Mouse (Mus musculus): Measurements from ENCODE around the gene Lrrc75a.

Gene Lrrc75a

DNA sequence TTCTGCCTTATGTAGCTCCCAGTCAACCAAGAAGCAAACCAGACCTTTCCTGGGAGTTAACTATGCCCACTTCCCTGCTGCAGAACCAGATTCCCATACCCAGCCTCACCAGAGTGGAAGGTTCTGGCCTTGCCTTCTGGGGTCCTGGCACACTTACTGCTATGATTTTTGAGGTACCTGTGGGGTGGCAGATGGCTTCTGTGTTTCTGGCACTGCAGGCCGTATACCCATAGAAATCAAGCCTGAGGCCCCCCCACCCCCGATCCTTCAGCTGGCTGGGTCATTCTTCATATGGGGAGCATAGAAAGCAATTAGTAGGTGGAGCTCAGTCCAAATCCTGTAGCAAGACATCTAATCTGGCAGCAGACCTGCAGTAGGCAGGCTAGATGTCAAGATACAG lies 57.3 kb downstream of the Lrrc75a start:
- no peak for DNase-seq (ENCODE audit: low spot score)

DNA sequence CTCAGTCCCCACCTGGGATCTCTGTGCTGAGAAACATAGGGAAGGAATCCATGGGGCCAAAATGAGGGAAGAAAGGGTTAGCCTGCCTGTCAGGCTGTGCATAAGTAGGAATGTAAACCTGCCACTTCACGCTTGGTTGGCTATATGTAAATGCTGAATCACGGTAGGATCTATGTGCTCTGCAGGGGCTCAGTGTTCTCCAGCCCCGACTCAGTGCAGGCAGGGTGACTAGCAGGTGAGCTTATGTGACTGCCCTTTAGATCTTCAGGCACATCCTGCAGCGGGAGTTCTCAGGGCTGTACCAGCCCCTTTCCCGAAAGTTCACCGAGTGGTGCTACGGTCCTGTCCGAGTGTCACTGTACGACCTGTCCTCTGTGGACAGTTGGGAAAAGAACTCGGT lies 58.9 kb downstream of the Lrrc75a start:
- no peak for DNase-seq (ENCODE audit: low spot score)

DNA sequence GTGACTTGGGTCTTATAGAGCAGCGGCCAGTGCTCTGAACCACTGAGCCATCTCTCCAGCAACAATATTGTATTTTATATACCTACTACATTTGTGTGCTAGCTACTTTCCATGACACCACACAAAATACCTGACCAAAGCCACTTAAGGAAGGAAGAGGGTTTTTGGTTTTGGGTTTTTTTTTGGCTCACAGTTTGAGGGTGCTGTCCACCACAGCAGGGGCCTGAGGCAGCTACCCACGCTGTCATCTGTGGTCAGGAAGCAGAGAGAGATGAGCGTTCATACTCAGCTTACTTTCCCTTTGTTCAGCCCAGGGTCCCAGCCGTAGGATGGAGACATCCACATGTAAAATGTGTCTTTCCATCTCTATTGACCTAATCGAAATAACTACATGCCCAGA lies 61.3 kb downstream of the Lrrc75a start:
- DNase-seq (ENCODE audit: low spot score), result no peak

DNA sequence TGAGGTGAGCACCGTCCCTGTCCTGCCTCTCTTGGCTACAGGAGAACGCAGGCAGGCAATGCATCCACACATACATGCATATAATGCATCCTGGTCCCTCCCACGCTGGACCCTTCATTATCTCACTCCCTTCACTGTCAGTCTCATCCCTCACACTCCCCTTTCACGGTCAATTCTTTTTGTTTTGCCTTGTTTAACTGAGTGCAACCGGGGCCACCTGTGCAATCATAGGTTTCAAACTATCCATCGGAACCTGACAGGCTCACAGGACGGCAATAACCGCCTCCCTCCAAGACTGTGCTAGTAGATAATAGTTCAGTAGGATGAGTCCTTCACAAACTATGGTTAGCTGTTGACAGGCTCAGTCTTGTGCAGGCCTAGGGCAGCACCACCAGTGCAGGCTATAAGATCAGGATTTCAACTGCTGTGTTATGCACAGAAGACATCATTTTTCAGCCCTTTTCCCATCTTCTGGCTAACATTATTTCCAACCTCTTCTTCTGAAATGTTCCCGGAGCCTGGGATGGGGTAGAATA lies 63.6 kb downstream of the Lrrc75a start:
- DNase-seq (ENCODE audit: low spot score), result no peak

DNA sequence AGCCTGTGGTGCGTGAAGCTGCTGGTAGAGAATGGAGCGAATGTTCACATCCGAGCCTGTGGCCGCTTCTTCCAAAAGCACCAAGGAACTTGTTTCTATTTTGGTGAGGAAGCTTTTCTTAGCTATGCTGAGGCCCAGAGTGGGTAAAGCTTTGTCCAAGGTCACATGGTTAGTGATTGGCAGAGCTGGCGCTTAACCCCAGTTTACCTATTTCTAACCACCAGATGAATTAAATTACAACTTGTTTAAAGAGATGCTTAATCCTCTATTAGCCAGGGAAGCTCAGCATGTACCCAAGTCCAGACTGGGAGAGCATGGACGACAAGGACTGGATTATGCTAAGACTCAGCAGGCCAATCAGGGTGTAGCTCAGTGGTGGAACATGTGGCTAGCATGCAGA lies 65.3 kb downstream of the Lrrc75a start:
- DNase-seq (ENCODE audit: low spot score), result no peak

DNA sequence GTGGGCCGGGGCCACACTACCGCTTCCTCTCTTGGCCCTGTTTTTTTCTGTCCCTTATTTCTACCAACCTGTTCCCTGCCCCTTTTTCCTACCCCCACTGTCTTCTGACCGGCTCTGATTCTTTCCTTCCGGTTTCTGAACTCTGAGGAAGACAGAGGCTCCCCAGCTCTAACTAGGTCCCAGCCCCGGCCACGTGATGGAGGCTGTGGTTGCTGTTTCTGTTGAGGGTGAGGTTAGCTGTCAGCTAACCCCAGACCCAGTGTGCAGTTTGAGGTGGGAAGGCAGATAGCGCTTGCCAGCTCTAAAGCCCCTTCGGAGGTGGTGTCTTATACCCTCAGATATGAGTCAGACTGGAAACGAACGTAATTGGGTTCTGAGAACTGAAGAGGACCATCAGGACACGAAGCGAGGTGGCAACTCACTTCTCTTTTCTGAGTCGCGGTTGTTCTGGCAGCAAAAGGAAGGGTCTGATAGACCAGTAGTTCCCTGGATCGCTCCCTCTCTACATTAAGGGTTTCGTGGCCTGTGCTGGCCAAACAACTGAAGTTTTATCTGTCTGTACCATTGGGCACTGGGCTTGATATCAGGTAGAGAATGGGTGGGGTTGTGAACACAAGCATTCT lies 71.7 kb downstream of the Lrrc75a start:
- DNase-seq (ENCODE audit: low spot score), result peak; percentile 25

DNA sequence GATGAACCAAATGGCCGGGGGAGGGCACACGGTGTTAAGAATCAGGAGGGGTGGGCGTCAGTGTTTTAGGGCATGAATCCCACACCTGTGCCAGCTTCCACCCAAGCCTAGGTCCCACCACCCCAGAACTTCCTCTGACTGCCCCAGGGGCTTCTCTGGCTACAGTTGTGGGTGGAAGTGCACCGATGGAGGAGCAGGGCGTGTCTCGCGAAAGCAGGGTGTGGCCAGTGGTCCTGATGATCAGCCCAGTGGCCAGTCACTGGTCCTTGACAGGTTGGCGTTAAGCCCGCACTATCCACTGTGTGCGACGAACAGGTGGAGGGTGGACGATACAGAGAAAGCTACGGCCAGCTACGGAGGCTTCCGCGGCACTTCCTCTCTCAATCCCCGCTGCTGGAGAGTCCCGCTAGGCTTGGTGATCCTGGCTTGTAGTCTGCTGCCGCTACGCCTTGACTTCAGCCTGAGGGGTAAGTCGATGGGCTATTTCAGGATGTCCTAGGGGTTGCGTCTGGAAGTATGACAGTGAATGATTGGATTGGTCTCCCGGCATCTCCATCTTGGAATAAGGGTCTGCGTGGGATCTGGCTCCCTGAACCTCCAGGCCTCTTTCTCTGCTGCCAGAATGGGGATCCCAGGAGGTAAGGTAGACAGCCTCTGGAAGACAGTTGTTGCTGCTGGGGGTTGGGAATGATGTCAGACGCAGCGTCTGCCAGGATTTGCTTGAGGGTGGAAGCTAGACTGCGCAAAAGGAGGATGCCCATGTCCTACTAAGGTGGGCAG lies 72.5 kb downstream of the Lrrc75a start:
- DNase-seq (ENCODE audit: low spot score), result no peak

DNA sequence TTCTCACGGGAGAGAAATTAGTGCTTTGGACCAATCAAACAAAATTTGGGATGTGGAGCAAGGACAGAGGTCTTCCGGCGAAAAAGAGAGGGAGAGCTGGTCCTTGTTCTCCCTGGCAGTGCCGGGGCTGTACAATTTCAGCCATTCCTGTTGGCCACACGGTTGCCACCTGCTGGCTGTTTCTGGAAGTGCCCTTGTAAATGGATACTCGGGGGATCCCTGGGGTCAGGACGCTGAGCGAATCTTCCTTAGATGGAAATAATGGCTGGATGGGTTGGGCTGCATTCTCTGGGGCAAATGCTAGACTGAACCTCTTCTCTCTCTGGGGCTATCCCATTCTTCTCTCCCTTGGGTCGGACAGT lies 73.0 kb downstream of the Lrrc75a start:
- DNase-seq (ENCODE audit: low spot score), result peak; percentile 82

DNA sequence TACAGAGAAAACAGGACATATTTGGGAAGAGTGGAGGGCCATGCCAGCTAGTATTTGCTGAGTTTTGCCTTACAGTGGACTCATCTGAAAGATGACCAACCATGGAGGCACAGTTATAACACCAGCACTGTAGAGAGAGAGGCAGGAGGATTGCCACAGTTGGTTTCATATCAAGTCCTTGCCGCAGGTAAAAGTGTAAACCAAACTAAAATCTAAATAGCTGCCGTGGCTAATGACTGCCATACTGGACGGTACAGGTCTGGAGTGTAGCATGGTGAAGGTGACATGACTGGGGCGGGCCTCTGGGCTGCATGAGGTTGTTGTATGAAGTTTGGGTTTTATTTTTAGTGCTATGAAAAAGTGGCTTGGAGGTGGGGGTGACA lies 73.6 kb downstream of the Lrrc75a start:
- no peak for DNase-seq (ENCODE audit: low spot score)

DNA sequence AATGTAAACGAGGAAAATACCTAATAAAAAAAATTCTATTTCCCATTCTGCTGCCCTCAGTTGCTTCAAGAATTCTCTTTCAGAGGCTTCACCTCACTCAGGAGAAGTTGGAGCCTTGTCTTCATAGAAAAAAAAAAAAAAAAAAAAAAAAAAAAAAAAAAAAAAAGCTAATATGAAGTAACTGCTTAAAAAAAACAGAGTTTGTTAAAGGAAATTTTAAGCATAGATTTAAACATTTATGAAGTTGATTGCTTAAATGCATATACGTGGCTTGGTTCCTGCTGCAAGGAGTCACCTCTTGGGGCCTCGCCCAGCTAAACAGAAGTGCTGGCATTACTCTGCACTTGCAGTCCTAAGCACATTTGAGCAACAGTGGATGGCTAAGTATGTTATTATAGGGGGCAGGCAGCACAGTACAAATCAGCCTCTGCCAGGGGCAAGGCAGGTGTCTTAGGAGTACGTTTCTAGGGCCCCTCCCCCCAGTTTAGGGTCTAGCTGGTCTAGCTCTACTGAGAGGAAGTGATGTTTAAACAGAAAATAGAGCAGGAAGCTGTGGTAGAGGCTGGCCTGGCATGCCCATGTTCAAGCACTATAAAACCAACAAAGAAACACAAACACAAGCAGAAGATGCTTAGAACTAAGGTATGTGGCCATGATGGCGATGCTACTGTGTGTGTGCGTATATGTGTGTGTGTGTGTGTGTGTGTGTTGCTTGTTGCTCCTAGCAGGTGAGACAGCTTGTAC lies 74.2 kb downstream of the Lrrc75a start, which contains the start of gene Trpv2:
TSS of gene Trpv2 (plus strand) at position 528 of the 744 bp plus-strand sequence.
- no peak for DNase-seq (ENCODE audit: low spot score)

DNA sequence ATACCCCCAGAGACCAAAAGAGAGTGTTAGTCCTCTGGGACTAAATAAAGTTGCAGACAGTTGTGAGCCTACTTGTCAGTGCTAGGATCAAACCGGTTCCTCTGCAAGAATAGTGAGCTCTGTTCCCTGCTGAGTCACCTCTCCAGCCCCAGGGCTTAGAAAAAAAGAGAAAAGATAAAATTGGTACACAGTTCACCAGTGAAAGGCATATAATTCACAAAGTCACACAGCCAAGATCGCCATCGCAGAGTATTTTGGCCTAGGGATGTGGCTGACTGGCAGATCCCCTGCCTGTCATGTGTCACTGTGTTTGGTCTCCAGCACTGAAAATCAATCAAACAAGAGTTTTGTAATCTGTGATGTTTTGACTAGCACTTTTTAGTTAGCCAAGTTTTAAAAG lies 80.0 kb downstream of the Lrrc75a start:
- DNase-seq (ENCODE audit: low spot score), result no peak

DNA sequence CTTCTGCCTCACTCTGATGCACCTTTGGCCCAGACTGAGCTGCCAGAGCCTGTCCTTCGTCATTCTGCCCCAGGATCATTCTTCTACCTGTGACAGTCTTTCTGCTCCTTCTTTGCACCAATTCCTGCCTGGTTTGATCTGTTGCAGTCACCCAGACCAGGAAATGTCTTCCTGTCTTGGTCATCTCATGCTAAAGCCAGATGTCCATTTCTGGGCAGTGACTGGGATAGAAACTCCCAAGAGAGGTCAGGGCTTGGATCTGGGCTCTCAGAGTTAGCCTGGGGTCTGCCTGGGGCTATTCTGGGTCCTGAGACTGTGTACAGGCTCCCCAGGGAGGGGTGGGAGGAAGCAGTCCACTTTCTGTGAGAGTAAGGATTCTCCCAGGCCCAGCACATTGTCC lies 82.1 kb downstream of the Lrrc75a start:
- DNase-seq (ENCODE audit: low spot score), result no peak

DNA sequence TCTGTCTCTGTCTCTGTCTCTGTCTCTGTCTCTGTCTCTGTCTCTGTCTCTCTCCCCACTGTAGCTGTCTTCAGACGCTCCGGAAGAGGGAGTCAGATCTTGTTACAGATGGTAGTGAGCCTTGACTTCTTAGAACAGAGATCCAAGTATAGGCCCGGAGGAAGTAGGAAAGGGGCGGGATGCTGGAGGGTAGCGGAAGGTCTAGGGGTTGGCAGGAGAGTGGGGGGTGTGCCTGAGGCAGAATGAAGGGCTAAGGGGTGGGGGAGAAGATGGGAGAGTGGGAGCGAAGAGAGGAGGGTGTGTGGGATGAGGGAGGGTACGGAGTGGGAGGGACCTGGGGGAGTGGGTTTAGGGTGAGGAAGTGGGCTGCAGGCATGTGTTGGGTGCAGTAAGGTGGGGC lies 82.6 kb downstream of the Lrrc75a start:
- DNase-seq (ENCODE audit: low spot score), result no peak

DNA sequence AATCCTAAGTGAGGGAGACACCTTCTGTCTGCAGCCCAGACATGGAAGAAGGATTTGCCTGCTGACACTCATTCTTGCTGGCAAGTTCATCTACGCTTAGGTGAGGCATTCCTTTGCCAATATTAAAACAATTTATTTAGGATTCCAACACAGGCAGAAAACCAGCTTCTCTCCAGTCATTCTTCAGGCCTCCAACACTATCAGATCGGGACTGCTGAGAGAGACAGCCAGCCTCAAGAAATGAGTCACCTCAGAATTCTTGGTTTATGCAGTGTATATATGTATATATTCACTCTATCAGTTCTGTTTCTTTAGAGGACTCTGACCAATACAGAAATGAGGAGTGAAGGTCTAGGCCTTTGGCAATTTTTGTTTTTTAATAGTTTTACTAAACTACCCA lies 84.7 kb downstream of the Lrrc75a start:
- no peak for DNase-seq (ENCODE audit: low spot score)

DNA sequence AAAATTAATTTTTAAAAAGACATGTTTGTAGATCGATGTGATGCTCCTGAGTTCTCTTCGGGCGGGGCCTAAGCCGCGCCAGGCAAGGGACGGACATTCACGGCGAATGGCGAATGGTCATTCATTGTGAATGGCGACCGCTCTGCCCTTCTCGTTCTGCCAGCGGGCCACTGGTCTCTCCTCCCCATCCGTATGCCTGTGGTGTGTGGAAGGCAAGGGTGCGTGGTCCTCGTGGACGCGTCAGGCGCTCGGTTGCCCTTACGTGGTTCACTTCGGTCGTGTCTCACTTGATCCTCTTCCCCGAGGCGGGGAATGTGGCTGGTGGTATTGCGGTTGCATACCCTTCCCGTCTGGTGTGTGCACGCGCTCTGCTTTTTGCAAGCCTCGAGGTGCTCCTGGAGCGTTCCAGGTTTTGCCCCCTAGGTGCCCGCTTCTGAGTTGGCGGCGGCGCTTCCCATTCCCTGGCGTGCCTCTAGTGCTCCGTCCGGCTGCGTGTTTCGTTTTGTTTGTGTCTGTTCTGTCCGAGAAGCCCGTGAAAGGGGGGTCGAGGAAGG lies 87.8 kb downstream of the Lrrc75a start:
- no peak for DNase-seq (ENCODE audit: low spot score)

DNA sequence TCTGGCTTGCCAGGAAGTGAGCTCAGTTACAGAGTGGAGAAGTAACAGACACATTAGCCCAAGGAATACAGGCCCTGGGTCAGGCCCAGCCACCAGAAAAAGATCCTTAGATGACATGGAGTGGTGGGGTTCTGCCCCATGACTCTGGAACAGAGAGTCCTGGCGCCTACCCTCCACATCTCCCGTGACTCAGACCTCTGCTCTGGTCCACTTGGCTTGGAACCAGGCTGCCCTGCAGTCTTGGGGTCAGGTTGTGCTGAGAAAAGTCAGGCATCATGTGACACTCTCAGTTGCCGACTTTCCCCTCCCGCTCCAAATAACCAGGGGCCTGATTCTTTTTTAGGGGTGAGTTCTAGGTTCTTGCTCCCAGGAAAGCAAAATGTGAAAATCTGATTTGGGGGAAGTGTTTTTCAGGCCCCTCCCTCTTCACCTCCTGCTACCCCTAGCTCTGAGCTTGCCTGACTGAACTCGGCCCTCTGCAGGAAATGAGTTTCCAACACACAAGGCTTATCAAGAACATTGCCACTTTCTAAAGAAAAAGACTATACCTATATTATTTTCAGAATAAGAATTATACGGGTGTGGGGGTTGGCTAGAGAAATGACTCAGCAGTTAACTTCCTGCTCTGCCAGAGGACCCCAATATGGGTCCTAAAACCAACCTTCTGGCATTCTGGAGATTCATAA lies 89.2 kb downstream of the Lrrc75a start:
- DNase-seq (ENCODE audit: low spot score), result no peak

DNA sequence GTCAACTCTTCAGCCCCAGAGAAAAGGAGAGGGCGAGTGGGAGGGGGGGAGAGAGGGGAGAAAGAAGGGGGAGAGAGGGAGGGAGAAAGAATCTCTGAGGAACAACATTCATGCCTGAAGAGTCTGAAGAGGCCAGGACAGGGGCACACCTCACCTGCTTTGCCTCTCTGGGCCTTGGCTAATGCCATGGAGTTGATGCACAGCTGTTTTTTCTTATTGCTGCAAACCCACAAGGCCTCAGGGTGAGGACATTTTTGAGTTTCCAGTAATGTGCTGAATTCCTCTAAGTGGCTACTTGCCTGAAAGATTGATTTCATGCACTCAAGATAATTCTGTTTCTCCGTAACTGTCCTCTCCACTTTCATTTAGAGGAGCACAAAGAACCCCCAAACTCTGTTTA lies 90.2 kb downstream of the Lrrc75a start:
- DNase-seq (ENCODE audit: low spot score), result no peak

DNA sequence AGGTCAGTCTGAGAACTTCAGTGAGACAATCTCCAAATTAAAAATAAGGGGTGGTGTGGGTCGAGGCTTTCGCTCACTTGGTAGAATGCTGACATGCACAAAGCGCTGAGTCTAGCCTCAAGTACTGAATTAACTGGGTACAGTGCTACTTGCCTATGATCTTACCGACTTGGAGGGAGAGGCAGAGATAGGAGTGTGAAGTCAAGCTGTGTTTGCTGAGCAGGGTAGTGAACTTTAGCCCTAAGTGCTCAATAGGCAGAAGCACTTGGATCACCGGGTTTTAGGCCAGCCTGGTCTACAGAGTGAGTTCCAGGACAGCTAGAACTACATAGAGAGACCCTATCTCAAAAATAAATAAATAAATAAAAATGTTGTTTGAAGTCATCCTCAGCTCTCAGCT lies 91.1 kb downstream of the Lrrc75a start:
- DNase-seq (ENCODE audit: low spot score), result no peak

DNA sequence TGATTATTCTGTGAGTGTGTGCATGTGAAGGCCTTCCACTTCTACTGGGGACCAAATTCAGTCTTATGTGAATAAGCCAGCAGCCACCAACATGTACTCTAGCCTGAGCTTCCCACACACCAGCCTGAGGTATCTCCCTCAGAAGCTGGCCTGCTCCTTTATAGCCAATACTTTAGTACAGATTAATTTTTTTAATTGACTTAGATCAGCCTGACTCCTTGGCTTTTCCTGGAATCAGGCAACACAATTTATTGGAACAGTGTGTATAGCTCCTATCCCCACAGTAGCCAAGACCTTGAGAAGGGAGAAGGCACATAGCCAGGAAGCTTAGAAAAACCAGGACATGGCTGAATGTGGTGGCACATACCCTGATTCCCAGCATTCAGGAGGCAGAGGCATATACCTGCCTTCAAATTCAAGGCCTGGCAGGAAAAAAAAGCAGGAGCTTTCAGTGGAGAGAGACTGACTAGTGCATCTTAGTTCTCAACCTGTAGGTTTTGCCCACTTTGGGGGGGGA lies 92.4 kb downstream of the Lrrc75a start:
- DNase-seq (ENCODE audit: low spot score), result no peak

DNA sequence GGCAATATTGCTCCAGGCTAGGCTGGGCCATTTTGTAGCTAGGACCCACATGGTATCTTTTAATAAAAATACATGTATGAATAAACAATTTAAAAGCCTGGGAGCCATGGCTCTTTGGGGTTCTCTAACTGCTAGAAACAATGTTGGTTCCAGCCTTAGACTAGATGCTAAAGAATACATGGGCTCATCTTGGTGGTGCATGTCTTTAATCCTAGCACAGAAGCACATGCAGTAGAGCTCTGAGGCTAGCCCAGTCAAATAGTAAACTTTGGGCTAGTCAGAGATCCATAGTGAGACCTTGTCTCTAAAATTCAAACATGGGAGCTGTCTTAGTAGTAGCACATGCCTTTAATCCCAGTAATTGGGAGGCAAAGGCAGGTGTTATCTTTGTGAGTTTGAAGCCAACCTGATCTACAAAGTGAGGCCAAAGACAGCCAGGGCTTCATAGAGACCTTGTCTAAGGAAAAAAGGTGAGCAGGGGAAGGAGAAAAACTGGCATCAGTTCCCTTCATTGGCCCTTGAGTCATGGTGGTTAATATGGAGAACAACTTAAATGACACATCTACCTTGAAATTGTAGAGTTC lies 93.3 kb downstream of the Lrrc75a start:
- DNase-seq (ENCODE audit: low spot score), result no peak
